Mouse (Mus musculus): ENCODE measurements around the gene Acot8.

Gene Acot8

GRCm38 (mm10) chr2:164813557-164813956 is 8.9 kb upstream of the Acot8 start:
- DNase-seq (ENCODE audit: low read depth): no peak

- no peak for DNase-seq (ENCODE audit: low read depth)
Measured at GRCm38 (mm10) chr2:164806614-164807013, 1.9 kb upstream of the Acot8 start.

GRCm38 (mm10) chr2:164805332-164805718 is 643 bp upstream of the Acot8 start:
- no peak for DNase-seq (ENCODE audit: low read depth)

DNA sequence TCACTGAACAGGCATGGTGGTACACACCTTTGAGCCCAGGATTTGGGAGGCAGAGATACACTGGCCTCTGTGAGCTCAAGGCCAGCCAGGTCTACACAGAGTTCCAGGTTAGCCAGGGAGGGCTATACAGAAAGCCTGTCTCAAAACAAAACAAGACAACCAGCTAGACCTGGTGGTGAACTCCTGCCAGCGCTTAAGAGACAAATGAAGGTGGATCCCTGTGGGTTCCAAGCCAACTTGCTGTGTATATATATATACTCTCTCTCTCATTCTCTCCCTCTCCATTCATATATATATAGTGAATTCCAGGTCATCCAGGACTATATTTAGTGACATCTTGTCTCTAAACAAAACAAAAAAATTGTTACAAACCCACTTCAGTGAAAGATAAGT is 765 bp downstream of the Acot8 start:
- peak; percentile 21 for DNase-seq (ENCODE audit: low read depth)

GRCm38 (mm10) chr2:164803201-164803920 is 1.3 kb downstream of the Acot8 start:
- peak; percentile 29 for DNase-seq (ENCODE audit: low read depth)

- DNase-seq (ENCODE audit: low read depth): no peak
Measured at GRCm38 (mm10) chr2:164800252-164801004, 4.3 kb downstream of the Acot8 start.

DNA sequence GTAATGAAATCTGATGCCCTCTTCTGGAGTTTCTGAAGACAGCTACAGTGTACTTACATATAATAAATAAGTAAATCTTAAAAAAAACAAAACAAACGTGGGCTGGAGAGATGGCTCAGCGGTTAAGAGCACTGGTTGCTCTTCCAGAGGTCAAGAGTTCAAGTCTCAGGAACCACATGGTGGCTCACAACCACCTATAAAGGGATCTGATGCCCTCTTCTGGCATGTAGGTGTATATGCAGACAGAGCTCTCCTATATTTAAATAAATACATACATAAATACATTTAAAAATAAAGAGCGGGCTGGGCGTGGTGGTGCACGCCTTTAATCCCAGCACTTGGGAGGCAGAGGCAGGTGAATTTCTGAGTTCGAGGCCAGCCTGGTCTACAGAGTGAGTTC is 6.1 kb downstream of the Acot8 start:
- peak; percentile 76 for DNase-seq (ENCODE audit: low read depth)

- no peak for DNase-seq (ENCODE audit: low read depth)
Measured at GRCm38 (mm10) chr2:164795868-164796267, 8.8 kb downstream of the Acot8 start.

GRCm38 (mm10) chr2:164794293-164794692 is 10.4 kb downstream of the Acot8 start:
- peak; percentile 91 for DNase-seq (ENCODE audit: low read depth)

DNA sequence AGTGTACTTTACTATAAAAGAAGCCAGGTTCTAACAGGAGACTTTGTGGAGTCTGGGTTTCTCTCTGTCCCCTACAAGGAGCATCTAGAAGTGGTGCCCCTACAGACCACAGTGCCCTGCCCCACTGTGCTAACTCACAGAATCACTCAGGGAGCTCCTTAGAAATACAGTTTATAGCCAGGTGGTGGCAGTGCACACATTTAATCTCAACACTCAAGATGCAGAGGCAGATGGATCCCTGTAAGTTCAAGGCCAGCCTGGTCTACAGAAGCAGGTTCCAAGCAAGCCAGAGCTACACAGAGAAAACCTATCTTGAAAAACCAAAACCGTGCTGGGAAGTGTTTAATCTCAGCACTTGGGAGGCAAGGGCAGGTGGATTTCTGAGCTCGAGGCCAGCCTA is 10.9 kb downstream of the Acot8 start:
- DNase-seq (ENCODE audit: low read depth): peak; percentile 62

DNA sequence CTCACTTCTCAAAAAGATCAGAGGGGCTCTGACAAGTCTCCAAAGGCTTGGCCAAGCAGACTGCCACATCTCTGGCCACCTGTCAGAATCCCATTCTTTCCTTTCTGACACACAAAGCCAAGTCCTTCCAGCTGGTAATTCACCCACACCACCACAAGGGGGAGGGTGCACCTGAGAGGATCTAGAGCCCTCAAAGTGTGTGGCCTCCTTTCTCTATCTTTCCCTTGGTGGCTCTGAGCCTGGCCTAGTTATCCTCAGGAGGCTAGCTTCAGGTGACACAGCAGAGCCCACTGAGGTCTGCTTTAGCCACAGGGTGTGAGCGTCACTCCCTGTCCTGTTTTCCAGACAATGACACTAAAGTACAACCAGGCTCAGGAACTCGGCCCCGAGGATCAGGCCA is 11.4 kb downstream of the Acot8 start:
- DNase-seq (ENCODE audit: low read depth): peak; percentile 56

GRCm38 (mm10) chr2:164792400-164793190 is 12.1 kb downstream of the Acot8 start:
- no peak for DNase-seq (ENCODE audit: low read depth)

DNA sequence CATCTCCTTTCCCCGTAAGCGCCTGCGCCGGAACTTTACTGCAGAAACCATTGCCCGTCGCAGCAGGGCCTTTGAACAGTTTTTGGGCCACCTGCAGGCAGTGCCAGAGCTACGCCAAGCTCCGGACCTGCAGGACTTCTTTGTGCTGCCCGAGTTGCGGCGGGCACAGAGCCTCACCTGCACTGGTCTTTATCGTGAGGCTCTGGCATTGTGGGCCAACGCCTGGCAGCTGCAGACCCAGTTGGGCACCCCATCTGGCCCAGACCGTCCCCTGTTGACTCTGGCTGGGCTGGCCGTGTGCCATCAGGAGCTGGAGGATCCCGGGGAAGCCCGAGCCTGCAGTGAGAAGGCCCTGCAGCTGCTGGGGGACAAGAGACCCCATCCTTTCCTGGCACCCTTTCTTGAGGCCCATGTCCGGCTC is 12.8 kb downstream of the Acot8 start:
- no peak for DNase-seq (ENCODE audit: low read depth)

- DNase-seq (ENCODE audit: low read depth): peak; percentile 11
Measured at GRCm38 (mm10) chr2:164790451-164790850, 14.2 kb downstream of the Acot8 start.

DNA sequence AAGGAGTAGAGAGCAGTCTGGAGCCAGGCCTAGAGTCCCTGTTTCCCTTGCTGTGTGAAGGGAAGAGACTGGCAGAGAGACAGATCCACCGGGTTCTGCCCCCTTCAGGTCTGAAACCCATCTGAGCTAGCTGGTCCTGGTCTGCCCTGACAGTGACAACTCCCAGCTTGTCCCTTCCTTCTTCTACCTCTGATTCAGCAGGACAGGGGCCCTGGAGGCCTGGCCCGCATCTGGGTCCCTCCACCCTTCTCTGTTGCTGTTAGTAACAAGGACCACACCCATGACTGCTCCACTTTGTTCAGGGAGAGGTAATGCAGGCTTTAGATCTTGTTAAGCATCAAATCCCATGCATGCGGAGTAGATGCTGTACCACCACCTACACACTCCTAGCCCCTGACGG is 16.3 kb downstream of the Acot8 start:
- no peak for DNase-seq (ENCODE audit: low read depth)

DNA sequence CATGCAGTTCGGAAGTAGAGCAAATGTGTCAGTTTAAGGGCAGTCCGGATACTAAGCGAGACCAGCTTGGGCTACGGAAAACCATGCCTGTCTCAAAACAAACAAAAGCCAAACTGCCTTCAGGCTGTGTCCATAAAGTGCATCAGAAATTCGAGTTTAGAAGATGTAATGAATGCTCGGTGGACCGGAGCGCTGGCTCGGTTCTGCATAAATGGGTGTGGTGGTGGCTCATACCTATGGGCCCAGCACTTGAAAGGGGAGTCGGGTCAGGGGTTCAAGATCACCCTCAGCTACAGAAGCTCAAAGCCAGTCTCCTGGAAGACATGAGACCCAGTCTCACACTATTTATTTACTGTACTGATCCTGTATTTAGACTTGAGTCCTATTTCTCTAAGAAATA is 16.9 kb downstream of the Acot8 start:
- DNase-seq (ENCODE audit: low read depth): no peak

GRCm38 (mm10) chr2:164787032-164787431 is 17.6 kb downstream of the Acot8 start:
- DNase-seq (ENCODE audit: low read depth): peak; percentile 77

GRCm38 (mm10) chr2:164786388-164786885 is 18.2 kb downstream of the Acot8 start:
- DNase-seq (ENCODE audit: low read depth): peak; percentile 40

- DNase-seq (ENCODE audit: low read depth): peak; percentile 74
Measured at GRCm38 (mm10) chr2:164785481-164786387, 18.9 kb downstream of the Acot8 start, which contains the start of gene Snx21. Snx21 (plus strand) TSS chr2:164785823.

- DNase-seq (ENCODE audit: low read depth): no peak
Measured at GRCm38 (mm10) chr2:164784869-164785420, 19.7 kb downstream of the Acot8 start.

Data from 416B (cell line).